Mouse (Mus musculus): ENCODE data around the gene Vpreb3. TPM values are rescaled to one million over a fixed set of nuclear protein-coding genes. Genes with fewer than 3 reads are reported as not detected.

Vpreb3 gene
- polyA plus RNA-seq (2014; fragmentation: Illumina TruSeq; extraction: RNeasy Lipid Tissue Mini Kit (QIAGEN cat#74804); ENCODE audit: low read depth, low replicate concordance), result not detected

GRCm38 (mm10) chr10:75942736-75943477, at the start of gene Vpreb3:
Vpreb3 (plus strand) TSS chr10:75943057.

GRCm38 (mm10) chr10:75893089-75893750, 49.6 kb upstream of the Vpreb3 start, which contains the start of gene Derl3:
Derl3 (plus strand) TSS chr10:75893413.

GRCm38 (mm10) chr10:75921026-75921725, 21.7 kb upstream of the Vpreb3 start, which contains the start of gene Smarcb1:
Smarcb1 (minus strand) TSS chr10:75921617.

GRCm38 (mm10) chr10:75932891-75933290, 10.0 kb upstream of the Vpreb3 start, which contains the start of gene Chchd10:
Chchd10 (plus strand) TSS chr10:75933130.

GRCm38 (mm10) chr10:75935680-75936541, 6.9 kb upstream of the Vpreb3 start, which contains the start of gene Mmp11:
Mmp11 (minus strand) TSS chr10:75936496.

GRCm38 (mm10) chr10:75940520-75940919, 2.3 kb upstream of the Vpreb3 start, which contains the start of gene Gm867:
Gm867 (minus strand) TSS chr10:75940672.

GRCm38 (mm10) chr10:75954381-75954811, 11.5 kb downstream of the Vpreb3 start, which contains the start of gene Gm5134:
Gm5134 (plus strand) TSS chr10:75954514.

Other genes starting within 250 kb of the Vpreb3 start
- gene Cabin1, start 178.7 kb upstream of the Vpreb3 start, polyA plus RNA-seq (2014; fragmentation: Illumina TruSeq; extraction: RNeasy Lipid Tissue Mini Kit (QIAGEN cat#74804); ENCODE audit: low read depth, low replicate concordance), result 5.2 TPM
- gene Ddt, start 169.6 kb upstream of the Vpreb3 start, polyA plus RNA-seq (2014; fragmentation: Illumina TruSeq; extraction: RNeasy Lipid Tissue Mini Kit (QIAGEN cat#74804); ENCODE audit: low read depth, low replicate concordance), result 13.3 TPM
- gene Gm20441, start 162.1 kb upstream of the Vpreb3 start, polyA plus RNA-seq (2014; fragmentation: Illumina TruSeq; extraction: RNeasy Lipid Tissue Mini Kit (QIAGEN cat#74804); ENCODE audit: low read depth, low replicate concordance), result not detected
- gene Gstt3, start 161.6 kb upstream of the Vpreb3 start, polyA plus RNA-seq (2014; fragmentation: Illumina TruSeq; extraction: RNeasy Lipid Tissue Mini Kit (QIAGEN cat#74804); ENCODE audit: low read depth, low replicate concordance), result 38.1 TPM
- gene Gstt1, start 144.5 kb upstream of the Vpreb3 start, polyA plus RNA-seq (2014; fragmentation: Illumina TruSeq; extraction: RNeasy Lipid Tissue Mini Kit (QIAGEN cat#74804); ENCODE audit: low read depth, low replicate concordance), result 18.6 TPM
- not detected for gene Gstt4, start 120.5 kb upstream of the Vpreb3 start, polyA plus RNA-seq (2014; fragmentation: Illumina TruSeq; extraction: RNeasy Lipid Tissue Mini Kit (QIAGEN cat#74804); ENCODE audit: low read depth, low replicate concordance)
- gene Gstt2, start 105.6 kb upstream of the Vpreb3 start, polyA plus RNA-seq (2014; fragmentation: Illumina TruSeq; extraction: RNeasy Lipid Tissue Mini Kit (QIAGEN cat#74804); ENCODE audit: low read depth, low replicate concordance), result 16.4 TPM
- gene Mif, start 82.8 kb upstream of the Vpreb3 start, polyA plus RNA-seq (2014; fragmentation: Illumina TruSeq; extraction: RNeasy Lipid Tissue Mini Kit (QIAGEN cat#74804); ENCODE audit: low read depth, low replicate concordance), result 1.9 TPM
- not detected for gene Derl3, start 49.6 kb upstream of the Vpreb3 start, polyA plus RNA-seq (2014; fragmentation: Illumina TruSeq; extraction: RNeasy Lipid Tissue Mini Kit (QIAGEN cat#74804); ENCODE audit: low read depth, low replicate concordance)
- 10.3 TPM for gene Smarcb1, start 21.4 kb upstream of the Vpreb3 start, polyA plus RNA-seq (2014; fragmentation: Illumina TruSeq; extraction: RNeasy Lipid Tissue Mini Kit (QIAGEN cat#74804); ENCODE audit: low read depth, low replicate concordance)
- 55.2 TPM for gene Chchd10, start 9.9 kb upstream of the Vpreb3 start, polyA plus RNA-seq (2014; fragmentation: Illumina TruSeq; extraction: RNeasy Lipid Tissue Mini Kit (QIAGEN cat#74804); ENCODE audit: low read depth, low replicate concordance)
- 1.3 TPM for gene Mmp11, start 6.6 kb upstream of the Vpreb3 start, polyA plus RNA-seq (2014; fragmentation: Illumina TruSeq; extraction: RNeasy Lipid Tissue Mini Kit (QIAGEN cat#74804); ENCODE audit: low read depth, low replicate concordance)
- gene Gm867, start 2.4 kb upstream of the Vpreb3 start, polyA plus RNA-seq (2014; fragmentation: Illumina TruSeq; extraction: RNeasy Lipid Tissue Mini Kit (QIAGEN cat#74804); ENCODE audit: low read depth, low replicate concordance), result 0.36 TPM
- not detected for gene Gm5134, start 11.5 kb downstream of the Vpreb3 start, polyA plus RNA-seq (2014; fragmentation: Illumina TruSeq; extraction: RNeasy Lipid Tissue Mini Kit (QIAGEN cat#74804); ENCODE audit: low read depth, low replicate concordance)
- 5.3 TPM for gene Zfp280b, start 89.6 kb downstream of the Vpreb3 start, polyA plus RNA-seq (2014; fragmentation: Illumina TruSeq; extraction: RNeasy Lipid Tissue Mini Kit (QIAGEN cat#74804); ENCODE audit: low read depth, low replicate concordance)
- gene Slc5a4b, start 167.9 kb downstream of the Vpreb3 start, polyA plus RNA-seq (2014; fragmentation: Illumina TruSeq; extraction: RNeasy Lipid Tissue Mini Kit (QIAGEN cat#74804); ENCODE audit: low read depth, low replicate concordance), result not detected
- not detected for gene Slc5a4a, start 204.4 kb downstream of the Vpreb3 start, polyA plus RNA-seq (2014; fragmentation: Illumina TruSeq; extraction: RNeasy Lipid Tissue Mini Kit (QIAGEN cat#74804); ENCODE audit: low read depth, low replicate concordance)

Data from kidney, adult 10 weeks (tissue).